Mouse (Mus musculus): ENCODE measurements around the gene Cish.

- TF ChIP-seq CTCF (IDR thresholded peaks at IDR 0.05; ENCODE audit: control insufficient read depth, insufficient read depth, low read length), result no peak
- TF ChIP-seq POLR2A (IDR thresholded peaks at IDR 0.05; ENCODE audit: borderline replicate concordance, control insufficient read depth, low read depth, low read length), result no peak
These were observed 215 bp downstream of the Cish start for GRCm38 (mm10) chr9:107296041-107296440.

Measured in bone marrow, adult 2 months (tissue).